Mouse (Mus musculus) fat pad, adult 2 months (tissue): ENCODE results near the gene Abhd2.

ENCODE experiments used
- DNase-seq: peaks from one replicate; pipeline ENCODE4 v3.0.0-alpha.2; 2011; ENCODE audit warnings: low read depth, low spot score; ENCODE audit errors: extremely low read depth

Abhd2 gene

GRCm38 (mm10) chr7:79317576-79317975, 44.6 kb downstream of the Abhd2 start:
- DNase-seq, result no peak

- DNase-seq, result no peak
Observed at GRCm38 (mm10) chr7:79318110-79318801, 45.3 kb downstream of the Abhd2 start.

- DNase-seq, result no peak
Observed at GRCm38 (mm10) chr7:79323855-79324254, 50.9 kb downstream of the Abhd2 start.

GRCm38 (mm10) chr7:79328769-79329168, 55.8 kb downstream of the Abhd2 start:
- no peak for DNase-seq

- no peak for DNase-seq
Observed at GRCm38 (mm10) chr7:79331197-79331596, 58.2 kb downstream of the Abhd2 start.

GRCm38 (mm10) chr7:79333419-79333818, 60.4 kb downstream of the Abhd2 start:
- DNase-seq, result no peak

- DNase-seq, result no peak
Observed at GRCm38 (mm10) chr7:79336362-79336910, 63.4 kb downstream of the Abhd2 start.

- DNase-seq, result no peak
Observed at GRCm38 (mm10) chr7:79345902-79346301, 72.9 kb downstream of the Abhd2 start.

- no peak for DNase-seq
Observed at GRCm38 (mm10) chr7:79346555-79347075, 73.6 kb downstream of the Abhd2 start.

- DNase-seq, result no peak
Observed at GRCm38 (mm10) chr7:79347108-79347813, 74.3 kb downstream of the Abhd2 start.

- no peak for DNase-seq
Observed at GRCm38 (mm10) chr7:79348816-79349215, 75.8 kb downstream of the Abhd2 start.

- DNase-seq, result no peak
Observed at GRCm38 (mm10) chr7:79349738-79350386, 76.9 kb downstream of the Abhd2 start.

GRCm38 (mm10) chr7:79358350-79359182, 85.6 kb downstream of the Abhd2 start:
- DNase-seq, result no peak

GRCm38 (mm10) chr7:79359183-79359435, 86.1 kb downstream of the Abhd2 start:
- no peak for DNase-seq

GRCm38 (mm10) chr7:79360056-79360455, 87.1 kb downstream of the Abhd2 start:
- no peak for DNase-seq

- DNase-seq, result no peak
Observed at GRCm38 (mm10) chr7:79362208-79362607, 89.2 kb downstream of the Abhd2 start.

- DNase-seq, result no peak
Observed at GRCm38 (mm10) chr7:79362830-79363229, 89.8 kb downstream of the Abhd2 start.

- no peak for DNase-seq
Observed at GRCm38 (mm10) chr7:79363370-79364043, 90.5 kb downstream of the Abhd2 start.

- no peak for DNase-seq
Observed at GRCm38 (mm10) chr7:79368664-79369063, 95.7 kb downstream of the Abhd2 start.

GRCm38 (mm10) chr7:79369416-79369815, 96.4 kb downstream of the Abhd2 start:
- no peak for DNase-seq
